25 mouse cellular contexts compared by ENCODE assay signal in the genomic region with DNA sequence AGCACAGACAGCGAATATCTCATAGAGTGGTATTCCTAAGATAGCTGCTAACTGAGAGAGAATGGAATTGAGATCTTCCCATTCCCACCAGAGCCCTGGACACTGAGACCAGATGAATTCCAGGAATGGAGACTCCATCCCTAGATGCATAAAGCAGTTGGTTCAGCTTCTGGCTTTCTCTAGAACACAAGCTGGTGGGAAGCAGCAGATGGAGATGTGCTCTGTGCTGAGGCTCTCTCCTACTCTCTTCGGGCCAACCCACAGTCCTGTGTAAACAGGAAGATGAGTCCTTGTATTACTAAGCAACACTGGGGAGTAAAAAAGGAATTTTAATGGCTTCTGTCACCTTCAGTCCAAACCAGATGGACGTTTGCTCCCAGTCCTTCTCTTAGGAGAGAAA. TPM values are rescaled to one million over a fixed set of nuclear protein-coding genes. Genes with fewer than 3 reads are reported as not detected.
DNase-seq lines count a peak whose midpoint lies in the region; ATAC-seq and TF ChIP-seq lines count a peak whose summit lies in the region.
"Had no signal": no experiment of that assay in that cellular context is flagged by ENCODE, and none has a peak within 500 bp of the region (broad histone marks: within the 10 kb centered on the region; RNA-seq: fewer than 3 reads in every experiment).

No protein-coding gene starts in this region.

- no peak overlapping the region for H3K27ac ChIP-seq in forebrain, postnatal 0 days (ENCODE audit: low read depth, low read length)
- H3K27ac ChIP-seq in forebrain, embryonic 15.5 days (replicated peaks): no peak overlapping the region
- H3K27ac ChIP-seq in midbrain, embryonic 11.5 days (ENCODE audit: low read depth, low read length): no peak overlapping the region
- H3K27ac ChIP-seq in midbrain, embryonic 13.5 days: no peak overlapping the region
- H3K27ac ChIP-seq: forebrain, embryonic 10.5 days; hindbrain, embryonic 10.5 days; limb, embryonic 12.5 days; midbrain, embryonic 12.5 days had no signal

- no peak for TF ChIP-seq CTCF in forebrain, postnatal 0 days (IDR thresholded peaks at IDR 0.05; ENCODE audit: low read depth)

- no peaks in the 10 kb centered on the region for H3K36me3 ChIP-seq in forebrain, postnatal 0 days (ENCODE audit: insufficient read depth)
- H3K36me3 ChIP-seq in forebrain, embryonic 15.5 days: no peaks in the 10 kb centered on the region
- H3K36me3 ChIP-seq in midbrain, embryonic 11.5 days (ENCODE audit: control insufficient read depth, insufficient read depth, low read length): no peaks in the 10 kb centered on the region
- no peaks in the 10 kb centered on the region for H3K36me3 ChIP-seq in midbrain, embryonic 13.5 days
- H3K36me3 ChIP-seq: forebrain, embryonic 10.5 days; heart, embryonic 12.5 days; hindbrain, embryonic 10.5 days; limb, embryonic 12.5 days; midbrain, embryonic 12.5 days had no signal

- no peak overlapping the region for H3K9ac ChIP-seq in forebrain, postnatal 0 days
- no peak overlapping the region for H3K9ac ChIP-seq in forebrain, embryonic 15.5 days (replicated peaks)
- no peak overlapping the region for H3K9ac ChIP-seq in midbrain, embryonic 11.5 days (ENCODE audit: low read length)
- H3K9ac ChIP-seq in midbrain, embryonic 13.5 days (replicated peaks): no peak overlapping the region
- H3K9ac ChIP-seq: heart, embryonic 12.5 days; limb, embryonic 12.5 days; midbrain, embryonic 12.5 days had no signal

- no peaks in the 10 kb centered on the region for H3K4me1 ChIP-seq in forebrain, postnatal 0 days (ENCODE audit: insufficient read depth)
- H3K4me1 ChIP-seq in forebrain, embryonic 15.5 days: no peaks in the 10 kb centered on the region
- no peaks in the 10 kb centered on the region for H3K4me1 ChIP-seq in midbrain, embryonic 11.5 days (ENCODE audit: control insufficient read depth, insufficient read depth, low read length)
- no peaks in the 10 kb centered on the region for H3K4me1 ChIP-seq in midbrain, embryonic 13.5 days (replicated peaks)
- H3K4me1 ChIP-seq: forebrain, embryonic 10.5 days; heart, embryonic 12.5 days; hindbrain, embryonic 10.5 days; limb, embryonic 12.5 days; midbrain, embryonic 12.5 days had no signal

- no peak for DNase-seq in forebrain, postnatal 0 days
- peak; percentile 57 to 77 for DNase-seq in layer of hippocampus, adult 18-20 months (ENCODE audit: low spot score in 2 of 2)
- DNase-seq in layer of hippocampus, postnatal 25 days (ENCODE audit: extremely low spot score in 1 of 2, low spot score in 1 of 2): no peak
- peak; percentile 64 for DNase-seq in midbrain, embryonic 11.5 days (ENCODE audit: low spot score, missing footprints)
- peak; percentile 54 to 70 for DNase-seq in right cerebral cortex, postnatal 36 days (ENCODE audit: low spot score in 2 of 2)
- DNase-seq in thymus, adult 18-20 months: no peak
- DNase-seq: adrenal gland, adult 8-10 months; cerebellum, adult 18-20 months; cerebellum, postnatal 14 days; gastrocnemius, postnatal 25 days; heart, adult 18-20 months; heart, postnatal 10 days; kidney, postnatal 4 days; lung, adult 18-20 months; lung, postnatal 10 days; thymus, postnatal 25 days had no signal

- H3K4me2 ChIP-seq in forebrain, postnatal 0 days (ENCODE audit: low read depth): no peak overlapping the region
- no peak overlapping the region for H3K4me2 ChIP-seq in forebrain, embryonic 15.5 days (replicated peaks)
- H3K4me2 ChIP-seq in midbrain, embryonic 11.5 days: no peak overlapping the region
- H3K4me2 ChIP-seq in midbrain, embryonic 13.5 days (replicated peaks): no peak overlapping the region
- H3K4me2 ChIP-seq: heart, embryonic 12.5 days; limb, embryonic 12.5 days; liver, embryonic 11.5 days; midbrain, embryonic 12.5 days had no signal

- 58% methylated on average over 3 of the region's 3 CpGs for WGBS in forebrain, postnatal 0 days
- WGBS in forebrain, embryonic 15.5 days: 64% methylated on average over 3 of the region's 3 CpGs
- 65% methylated on average over 3 of the region's 3 CpGs for WGBS in midbrain, embryonic 11.5 days
- WGBS in midbrain, embryonic 13.5 days: 67% methylated on average over 3 of the region's 3 CpGs

- H3K27me3 ChIP-seq in forebrain, postnatal 0 days (ENCODE audit: insufficient read depth, low read length): no peaks in the 10 kb centered on the region
- no peaks in the 10 kb centered on the region for H3K27me3 ChIP-seq in forebrain, embryonic 15.5 days
- H3K27me3 ChIP-seq in midbrain, embryonic 11.5 days (ENCODE audit: control insufficient read depth, insufficient read depth, low read length): no peaks in the 10 kb centered on the region
- no peaks in the 10 kb centered on the region for H3K27me3 ChIP-seq in midbrain, embryonic 13.5 days
- H3K27me3 ChIP-seq: limb, embryonic 12.5 days; midbrain, embryonic 12.5 days had no signal

- no peak overlapping the region for H3K4me3 ChIP-seq in forebrain, postnatal 0 days (ENCODE audit: low read depth, low read length)
- H3K4me3 ChIP-seq in forebrain, embryonic 15.5 days: no peak overlapping the region
- no peak overlapping the region for H3K4me3 ChIP-seq in midbrain, embryonic 11.5 days (ENCODE audit: low read depth, low read length)
- no peak overlapping the region for H3K4me3 ChIP-seq in midbrain, embryonic 13.5 days (replicated peaks)
- H3K4me3 ChIP-seq: forebrain, embryonic 10.5 days; heart, embryonic 12.5 days; hindbrain, embryonic 10.5 days; limb, embryonic 12.5 days; midbrain, embryonic 12.5 days had no signal

- ATAC-seq in forebrain, postnatal 0 days: peak; percentile 40; the same call in 1 of the 2 replicates
- no peak for ATAC-seq in forebrain, embryonic 15.5 days (replicated peaks)
- ATAC-seq in midbrain, embryonic 11.5 days (ENCODE audit: low FRiP score): no peak
- no peak for ATAC-seq in midbrain, embryonic 13.5 days
- ATAC-seq: intestine, postnatal 0 days had no signal

- no peaks in the 10 kb centered on the region for H3K9me3 ChIP-seq in forebrain, postnatal 0 days (ENCODE audit: low read length)
- H3K9me3 ChIP-seq in forebrain, embryonic 15.5 days: no peaks in the 10 kb centered on the region
- H3K9me3 ChIP-seq in midbrain, embryonic 11.5 days (ENCODE audit: control insufficient read depth, low read length): no peaks in the 10 kb centered on the region
- no peaks in the 10 kb centered on the region for H3K9me3 ChIP-seq in midbrain, embryonic 13.5 days
- H3K9me3 ChIP-seq: forebrain, embryonic 10.5 days; heart, embryonic 12.5 days; hindbrain, embryonic 10.5 days; limb, embryonic 12.5 days; midbrain, embryonic 12.5 days had no signal

RNA-seq across cellular contexts. Expression of a gene that starts 32.4 kb away (rescaled TPM):
- 4.9 and 7.0 TPM in 2 replicates for total RNA-seq in forebrain, postnatal 0 days (2014; rRNA removed)
- polyA plus RNA-seq in forebrain, postnatal 0 days (2015; fragmentation: Nextera tagmentation; extraction: Ambion mirVana): 1.8 and 3.7 TPM in 2 replicates
- 1.1 and 1.2 TPM in 2 replicates for polyA plus RNA-seq in forebrain, embryonic 15.5 days (2015; fragmentation: Nextera tagmentation; extraction: Ambion mirVana)
- 10 to 100 TPM; 18.7 to 21.5 TPM for total RNA-seq in layer of hippocampus, adult 18-20 months (2021)
- 10 to 100 TPM; 18.1 to 20.7 TPM for total RNA-seq in layer of hippocampus, postnatal 25 days (2021)
- 0.10 TPM in 1 of 2 replicates, not detected in the other for polyA plus RNA-seq in midbrain, embryonic 11.5 days (2014; fragmentation: Nextera tagmentation; extraction: Ambion mirVana)
- polyA plus RNA-seq in midbrain, embryonic 13.5 days (2015; fragmentation: Nextera tagmentation; extraction: Ambion mirVana): 1.5 and 1.6 TPM in 2 replicates

Comparison
In these comparisons a context has a peak if more than half of its experiments do, and no peak if none do; other contexts are left out.
1. DNase-seq: peak in layer of hippocampus, adult 18-20 months (2 of 2), midbrain, embryonic 11.5 days (single experiment) and right cerebral cortex, postnatal 36 days (2 of 2); none in forebrain, postnatal 0 days (single experiment), layer of hippocampus, postnatal 25 days (0 of 2) and thymus, adult 18-20 months (0 of 2).